Mouse (Mus musculus): ENCODE results near the gene B4galt4.

DNA sequence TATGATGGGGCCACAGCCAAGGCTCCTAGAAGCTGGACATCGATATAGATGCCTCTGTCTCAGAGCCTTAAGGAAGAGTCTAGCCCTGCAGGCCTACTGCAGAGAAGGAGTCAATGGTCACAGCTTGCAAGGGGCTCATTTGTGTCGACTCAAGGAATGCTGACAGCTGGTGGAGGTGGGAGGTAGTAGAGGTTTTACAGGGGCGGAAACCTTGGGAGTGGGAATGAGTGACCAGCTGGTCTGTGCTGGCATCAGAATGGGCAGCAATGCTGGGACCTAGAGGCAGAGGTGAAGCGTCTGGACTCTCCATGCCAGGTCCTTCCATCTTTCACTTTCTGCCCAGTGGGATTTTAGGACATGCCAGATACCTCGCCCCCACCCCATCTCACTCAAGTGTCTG lies 46.5 kb upstream of the B4galt4 start:
- TF ChIP-seq POLR2A (IDR thresholded peaks at IDR 0.05; ENCODE audit: control insufficient read depth, extremely low read depth, insufficient read depth, low read length, poor library complexity) (no peak), CTCF (IDR thresholded peaks at IDR 0.05; ENCODE audit: borderline replicate concordance, control insufficient read depth, extremely low read depth, insufficient read depth, low read length, poor library complexity) (no peak)

Measured in thymus, adult 2 months (tissue).